1 mouse cellular context compared by ENCODE assay signal in the genomic region with DNA sequence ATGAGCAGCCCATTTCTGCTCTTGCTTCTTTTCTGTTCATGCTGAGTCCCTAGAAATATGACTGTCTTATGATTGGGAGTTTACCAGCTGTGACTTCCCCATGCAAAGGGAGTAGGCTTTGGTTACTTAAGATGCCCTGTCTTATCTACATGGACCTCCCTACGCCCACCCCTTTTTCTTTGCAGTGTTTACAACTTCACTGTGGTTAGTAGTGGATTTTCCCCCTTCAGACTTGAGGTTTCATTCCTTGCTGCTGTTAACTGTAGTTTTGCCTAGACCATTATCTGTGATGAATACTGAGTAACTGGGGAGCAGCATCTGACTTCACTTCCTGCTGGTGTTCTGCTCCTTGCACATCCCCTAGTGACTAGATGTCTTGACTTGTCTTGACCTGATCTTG.
TF ChIP-seq lines count a peak whose summit lies in the region.

No protein-coding gene starts in this region.

TF ChIP-seq in CH12.LX, 34 proteins besides CTCF, POLR2A, EP300 and RAD21 (continued from another document):
- TF ChIP-seq KAT2A (IDR thresholded peaks at IDR 0.05; ENCODE audit: insufficient replicate concordance, low read length), result no peak
